Mouse (Mus musculus): ENCODE results near the gene Bmp4.

DNA sequence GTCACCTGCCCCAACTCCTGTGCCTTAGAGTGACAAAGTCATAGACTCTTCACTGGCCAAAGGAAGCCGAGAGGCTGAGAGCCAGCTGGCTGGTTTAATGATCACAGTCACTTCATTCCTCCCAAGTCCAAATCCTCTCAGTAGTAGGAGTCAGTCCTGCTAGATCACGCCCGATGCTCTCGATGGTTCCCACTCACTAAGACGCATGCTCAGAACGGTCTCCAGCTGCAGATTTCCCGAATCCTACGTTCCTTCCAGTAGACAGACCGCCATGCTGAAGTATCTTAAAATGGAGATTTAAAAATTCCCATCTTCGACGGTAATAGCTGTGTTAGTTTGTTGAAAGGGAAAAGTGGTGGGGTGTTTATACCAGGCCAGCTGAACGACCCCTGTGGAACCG is 36.8 kb upstream of the Bmp4 start:
- TF ChIP-seq CTCF (IDR thresholded peaks at IDR 0.05; ENCODE audit: low read depth) (no peak), EP300 (optimal IDR thresholded peaks at IDR 0.05) (no peak)
